Mouse (Mus musculus) lung, adult 2 months (tissue): ENCODE data around the gene Arpc1b.

ENCODE experiments used
- CTCF ChIP-seq: fragments of 200-500 bp; IDR thresholded peaks from 2 replicates; pipeline ENCODE4 v1.5.1; 2011; ENCODE audit warnings: mild to moderate bottlenecking, low read length, control low read depth; ENCODE audit not compliant: insufficient read depth
- POLR2A ChIP-seq: fragments of 200-500 bp; IDR thresholded peaks from 2 replicates; pipeline ENCODE4 v1.6.1; 2011; ENCODE audit warnings: low read depth, mild to moderate bottlenecking, control low read depth, low read length, borderline replicate concordance; ENCODE audit errors: extremely low read depth

- TF ChIP-seq CTCF = no peak
- TF ChIP-seq POLR2A = no peak
These were observed 9.4 kb downstream of the Arpc1b start for GRCm38 (mm10) chr5:145123396-145123795.
